Mouse (Mus musculus) embryonic facial prominence, embryonic 15.5 days (tissue): ENCODE results near the gene Prepl. TPM values are rescaled to one million over a fixed set of nuclear protein-coding genes. Genes with fewer than 3 reads are reported as not detected.

ENCODE experiments used
- ATAC-seq: fragments of 200-750 bp; cut with Nextera tagmentation; 2 replicates; pipeline ENCODE4 v1.8.0; 2017; ENCODE audit warnings: low read depth, moderate TSS enrichment; ENCODE audit not compliant: insufficient number of reproducible peaks, low FRiP score, low TSS enrichment
- H3K27ac ChIP-seq: fragments of 300-500 bp; sonication (generic); replicated peaks from 2 replicates; pipeline ENCODE4 v1.5.1; 2015; ENCODE audit warnings: mild to moderate bottlenecking, inconsistent platforms
- H3K27me3 ChIP-seq: fragments of 300-500 bp; sonication (generic); 2 replicates; pipeline ENCODE4 v1.6.1; 2015; ENCODE audit warnings: inconsistent platforms
- H3K36me3 ChIP-seq: fragments of 300-500 bp; sonication (generic); 2 replicates; pipeline ENCODE4 v1.6.1; 2015; ENCODE audit warnings: mild to moderate bottlenecking, inconsistent platforms
- H3K4me1 ChIP-seq: fragments of 300-500 bp; sonication (generic); 2 replicates; pipeline ENCODE4 v1.6.1; 2015; ENCODE audit warnings: inconsistent platforms
- H3K4me2 ChIP-seq: fragments of 300-500 bp; sonication (generic); replicated peaks from 2 replicates; pipeline ENCODE4 v1.6.1; 2015; ENCODE audit warnings: mild to moderate bottlenecking, inconsistent platforms
- H3K4me3 ChIP-seq: fragments of 300-500 bp; sonication (generic); replicated peaks from 2 replicates; pipeline ENCODE4 v1.5.1; 2015; ENCODE audit warnings: mild to moderate bottlenecking, inconsistent platforms
- H3K9ac ChIP-seq: fragments of 300-500 bp; sonication (generic); 2 replicates; pipeline ENCODE4 v1.6.1; 2015; ENCODE audit warnings: inconsistent platforms
- H3K9me3 ChIP-seq: fragments of 300-500 bp; sonication (generic); replicated peaks from 2 replicates; pipeline ENCODE4 v1.6.1; 2016; ENCODE audit warnings: inconsistent platforms
- WGBS: fragments of 180-500 bp; shearing (Covaris S2); methylation state at CpG from one replicate; pipeline ENCODE4 v1.1.7; 2015; 5-methylcytosine and 5-hydroxymethylcytosine counted together
- polyA plus RNA-seq: library from polyadenylated mRNA; unstranded; fragments of >200 nt; fragmentation: Nextera tagmentation; extraction: Ambion mirVana; gene quantifications from 2 replicates; pipeline ENCODE4 v1.2.1, GENCODE M21; 2015

Gene Prepl
- polyA plus RNA-seq, 1 experiment from 2014 or later: 35.4 TPM

DNA sequence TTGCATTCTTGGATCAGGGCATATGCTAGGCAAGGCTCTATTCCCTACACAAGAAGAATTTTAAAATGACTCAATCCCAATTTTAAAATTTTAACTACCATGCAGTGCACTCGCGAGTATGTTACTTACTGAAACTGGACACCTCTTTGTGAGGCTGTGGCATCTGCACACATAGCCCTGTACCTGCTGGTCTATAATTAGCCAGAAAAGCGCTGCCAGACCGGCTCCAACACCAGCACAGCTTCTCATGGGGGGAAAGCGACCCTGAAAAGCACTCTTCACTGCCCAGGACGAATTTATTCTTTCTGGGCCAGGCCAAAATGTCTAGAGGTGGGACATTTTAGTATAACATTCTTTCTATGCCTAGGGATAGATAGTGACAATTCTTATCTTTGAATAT lies 19.4 kb downstream of the Prepl start:
- Histone ChIP-seq H3K36me3 (peaks cover 64% of the 10 kb centered on the region), H3K9ac (no peak overlapping the region), H3K27ac (no peak overlapping the region), H3K4me2 (no peak overlapping the region), H3K4me1 (no peaks in the 10 kb centered on the region), H3K27me3 (no peaks in the 10 kb centered on the region), H3K4me3 (no peak overlapping the region), H3K9me3 (no peaks in the 10 kb centered on the region)
- 61% methylated on average over 6 of the region's 6 CpGs for WGBS
- no peak for ATAC-seq

DNA sequence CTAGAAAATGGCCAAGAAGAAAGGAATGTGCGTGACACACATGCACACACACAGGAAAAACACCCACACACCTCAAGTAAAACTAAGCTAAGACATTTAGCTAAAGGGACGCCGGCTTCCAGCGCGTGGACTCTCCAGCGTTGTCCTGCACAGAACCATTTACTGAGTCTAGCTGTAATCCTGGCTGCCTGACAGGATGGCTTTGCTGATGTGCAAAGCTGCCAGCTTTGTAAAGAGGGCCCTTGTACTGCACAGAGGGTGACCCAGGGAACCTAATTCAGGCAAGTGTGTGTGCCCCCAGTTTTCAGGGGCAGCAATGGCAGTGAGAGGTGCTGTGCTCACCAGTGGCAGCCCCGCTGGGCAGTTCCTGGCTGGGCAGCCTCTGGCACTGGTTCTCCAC lies 22.7 kb downstream of the Prepl start:
- Histone ChIP-seq H3K36me3 (peaks cover 79% of the 10 kb centered on the region), H3K9ac (no peak overlapping the region)
- ATAC-seq: no peak

DNA sequence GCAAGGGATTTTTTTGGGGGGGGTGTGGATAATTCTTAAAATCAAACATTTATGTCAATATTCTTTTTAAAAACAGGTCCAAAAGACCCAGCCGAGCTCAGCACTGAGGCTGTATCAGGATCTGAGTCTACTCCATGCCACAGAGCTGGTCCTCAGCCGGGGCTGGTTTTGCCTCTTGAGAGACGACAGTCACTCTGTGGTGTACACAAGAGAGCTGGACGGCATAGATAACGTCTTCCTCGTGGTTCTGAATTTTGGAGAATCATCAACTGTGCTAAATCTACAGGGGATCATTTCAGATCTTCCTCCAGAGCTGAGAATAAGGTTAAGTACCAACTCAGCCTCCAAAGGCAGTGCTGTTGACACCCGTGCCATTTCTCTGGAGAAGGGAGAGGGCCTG lies 26.5 kb downstream of the Prepl start:
- no peak overlapping the region for H3K4me3 ChIP-seq
- WGBS: 84% methylated on average over 7 of the region's 7 CpGs
- no peak overlapping the region for H3K27ac ChIP-seq
- H3K9ac ChIP-seq: no peak overlapping the region
- ATAC-seq: no peak
- H3K27me3 ChIP-seq: no peaks in the 10 kb centered on the region
- no peak overlapping the region for H3K4me2 ChIP-seq
- peaks cover 52% of the 10 kb centered on the region for H3K36me3 ChIP-seq
- no peaks in the 10 kb centered on the region for H3K9me3 ChIP-seq
- no peaks in the 10 kb centered on the region for H3K4me1 ChIP-seq

More for the DNA sequence above, 22.7 kb downstream of the Prepl start:
- Histone ChIP-seq H3K9me3 (no peaks in the 10 kb centered on the region), H3K4me1 (no peaks in the 10 kb centered on the region), H3K27me3 (no peaks in the 10 kb centered on the region), H3K27ac (no peak overlapping the region), H3K4me2 (no peak overlapping the region), H3K4me3 (no peak overlapping the region)
- 93% methylated on average over 7 of the region's 7 CpGs for WGBS

DNA sequence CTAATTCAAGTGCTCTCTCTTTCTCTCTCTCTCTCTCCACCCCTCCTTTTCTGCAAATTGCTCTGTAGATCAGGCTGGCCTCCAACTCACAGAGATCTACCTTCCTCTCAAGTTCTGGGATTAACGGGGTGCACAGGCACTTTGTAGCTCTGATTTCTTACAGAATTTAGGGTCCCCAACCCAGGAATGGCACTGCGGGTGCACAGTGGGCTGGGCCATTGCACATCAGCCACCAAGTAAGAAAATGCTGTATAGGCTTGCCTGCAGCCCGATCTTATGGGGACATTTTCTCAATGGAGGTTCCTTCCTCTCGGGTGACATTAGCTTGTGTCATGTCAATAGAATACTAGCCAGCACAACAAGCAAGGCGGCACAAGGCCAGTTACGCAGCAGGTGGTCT lies 30.9 kb downstream of the Prepl start:
- H3K4me2 ChIP-seq: no peak overlapping the region
- 89% methylated on average over 6 of the region's 6 CpGs for WGBS
- no peak overlapping the region for H3K9ac ChIP-seq
- peaks cover 16% of the 10 kb centered on the region for H3K36me3 ChIP-seq
- no peaks in the 10 kb centered on the region for H3K4me1 ChIP-seq
- ATAC-seq: no peak
- H3K9me3 ChIP-seq: no peaks in the 10 kb centered on the region
- H3K27me3 ChIP-seq: no peaks in the 10 kb centered on the region
- no peak overlapping the region for H3K27ac ChIP-seq
- no peak overlapping the region for H3K4me3 ChIP-seq

DNA sequence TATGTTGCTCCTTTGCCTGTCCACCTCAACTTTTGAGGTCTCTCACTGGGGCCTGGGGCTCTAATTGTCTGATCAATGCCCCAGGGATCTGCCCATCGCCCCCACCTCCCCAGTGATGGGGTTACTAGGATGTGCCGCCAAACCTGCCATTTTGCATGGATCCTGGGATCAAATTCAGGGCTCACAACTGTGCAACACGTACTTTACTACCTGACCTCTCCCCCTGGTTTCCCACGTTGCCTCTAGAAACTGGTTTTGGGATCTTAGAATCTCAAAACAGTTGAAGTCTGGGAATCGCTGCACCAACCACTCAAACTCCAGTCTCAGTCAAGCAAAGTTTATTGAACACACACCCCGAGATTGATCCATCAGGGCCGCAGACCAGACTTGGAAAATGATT lies 31.8 kb downstream of the Prepl start:
- no peak for ATAC-seq
- Histone ChIP-seq H3K9ac (no peak overlapping the region), H3K27ac (no peak overlapping the region), H3K9me3 (no peaks in the 10 kb centered on the region), H3K4me1 (no peaks in the 10 kb centered on the region), H3K36me3 (peaks cover 9% of the 10 kb centered on the region), H3K4me2 (no peak overlapping the region), H3K4me3 (no peak overlapping the region), H3K27me3 (no peaks in the 10 kb centered on the region)
- 83% methylated on average over 7 of the region's 7 CpGs for WGBS

DNA sequence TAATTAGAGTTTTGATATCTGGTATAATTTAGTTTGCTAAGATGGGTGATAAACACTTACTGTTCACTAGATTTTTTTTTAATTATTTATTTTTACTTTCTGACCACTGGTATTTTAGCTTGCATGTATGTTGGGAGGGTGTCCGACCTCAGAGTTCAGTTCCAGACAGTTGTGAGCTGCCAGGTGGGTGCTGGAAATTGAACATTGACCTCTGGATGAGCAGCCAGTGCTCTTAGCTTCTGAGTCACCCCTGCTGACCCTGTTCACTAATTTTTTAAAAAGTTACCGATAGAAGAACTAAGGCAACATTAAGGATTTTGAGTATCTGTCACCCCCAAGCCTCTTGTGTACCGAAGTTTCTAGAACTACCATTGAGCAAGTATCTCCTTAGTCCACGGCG lies 41.7 kb downstream of the Prepl start:
- no peak overlapping the region for H3K27ac ChIP-seq
- no peaks in the 10 kb centered on the region for H3K27me3 ChIP-seq
- no peaks in the 10 kb centered on the region for H3K4me1 ChIP-seq
- H3K36me3 ChIP-seq: no peaks in the 10 kb centered on the region
- no peak overlapping the region for H3K9ac ChIP-seq
- ATAC-seq: no peak
- no peak overlapping the region for H3K4me2 ChIP-seq
- WGBS: 85% methylated on average over 5 of the region's 5 CpGs
- H3K4me3 ChIP-seq: no peak overlapping the region
- H3K9me3 ChIP-seq: no peaks in the 10 kb centered on the region

DNA sequence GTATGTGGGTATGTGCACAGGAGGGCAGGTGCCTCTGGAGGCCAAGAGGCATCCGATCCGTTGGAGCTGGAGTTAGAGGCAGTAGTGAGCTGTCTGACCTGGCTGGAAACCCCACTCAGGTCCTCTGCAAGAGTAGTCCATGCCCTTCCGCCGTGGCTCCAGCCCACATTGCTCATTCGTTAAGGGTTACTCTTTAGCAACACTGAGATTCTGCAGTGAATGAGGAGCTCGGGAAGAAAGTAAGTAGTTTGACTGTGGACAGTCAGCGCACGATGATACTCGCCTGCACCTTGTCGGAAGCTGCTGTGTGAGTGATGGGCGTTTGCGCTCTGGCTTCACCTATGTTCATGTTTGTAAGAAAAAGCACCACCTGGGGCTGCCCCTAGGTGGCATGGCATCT lies 44.9 kb downstream of the Prepl start:
- H3K9me3 ChIP-seq: no peaks in the 10 kb centered on the region
- H3K4me3 ChIP-seq: no peak overlapping the region
- no peaks in the 10 kb centered on the region for H3K4me1 ChIP-seq
- no peaks in the 10 kb centered on the region for H3K27me3 ChIP-seq
- ATAC-seq: no peak
- no peak overlapping the region for H3K4me2 ChIP-seq
- no peak overlapping the region for H3K27ac ChIP-seq
- no peak overlapping the region for H3K9ac ChIP-seq
- no peaks in the 10 kb centered on the region for H3K36me3 ChIP-seq
- 82% methylated on average over 12 of the region's 12 CpGs for WGBS

DNA sequence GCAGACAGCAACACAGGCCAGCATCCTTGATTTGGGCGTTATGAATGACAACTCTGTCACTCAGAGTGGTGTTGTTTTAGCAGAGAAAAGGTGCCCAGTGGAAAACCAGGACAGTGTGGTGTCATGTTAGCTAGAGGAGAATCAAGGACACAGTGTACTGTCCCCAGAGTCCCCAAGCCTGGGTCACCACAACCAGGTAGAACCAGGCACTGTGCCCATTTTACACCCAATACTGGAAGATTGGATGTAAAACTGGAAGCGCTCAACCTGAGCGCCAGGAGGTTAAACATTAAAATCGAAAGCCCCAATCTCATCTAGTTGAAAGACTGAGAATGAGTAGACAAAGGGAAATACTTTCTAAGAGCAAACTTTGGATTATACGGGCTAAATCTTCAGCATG lies 45.6 kb downstream of the Prepl start:
- Histone ChIP-seq H3K9me3 (no peaks in the 10 kb centered on the region), H3K4me1 (no peaks in the 10 kb centered on the region), H3K27me3 (no peaks in the 10 kb centered on the region), H3K36me3 (no peaks in the 10 kb centered on the region), H3K4me3 (no peak overlapping the region), H3K9ac (no peak overlapping the region), H3K27ac (no peak overlapping the region), H3K4me2 (no peak overlapping the region)
- no peak for ATAC-seq
- WGBS: 93% methylated on average over 5 of the region's 5 CpGs

DNA sequence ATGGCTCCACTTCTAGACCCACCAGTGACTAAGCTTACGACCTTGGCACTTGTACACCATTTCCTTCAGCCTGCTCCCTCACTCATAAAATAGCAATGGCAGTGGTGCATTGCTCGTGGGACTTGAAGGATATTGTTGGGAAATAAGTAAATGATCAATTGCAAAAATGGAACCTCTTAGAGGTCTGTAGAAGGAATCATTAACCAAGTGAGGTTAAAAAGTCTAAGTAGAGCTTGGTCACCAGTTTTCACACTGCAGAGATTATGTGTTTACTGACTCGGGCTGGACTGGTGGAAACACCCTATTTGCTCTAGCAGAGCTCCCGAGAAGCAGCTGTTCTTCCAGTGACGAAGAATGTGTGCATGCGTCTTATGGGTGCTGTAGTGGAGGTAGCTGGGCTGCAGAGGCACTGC lies 46.6 kb downstream of the Prepl start:
- Histone ChIP-seq H3K4me1 (no peaks in the 10 kb centered on the region), H3K36me3 (no peaks in the 10 kb centered on the region), H3K9me3 (no peaks in the 10 kb centered on the region), H3K27me3 (no peaks in the 10 kb centered on the region), H3K27ac (no peak overlapping the region), H3K4me3 (no peak overlapping the region), H3K4me2 (no peak overlapping the region), H3K9ac (no peak overlapping the region)
- ATAC-seq: no peak
- 79% methylated on average over 6 of the region's 6 CpGs for WGBS

DNA sequence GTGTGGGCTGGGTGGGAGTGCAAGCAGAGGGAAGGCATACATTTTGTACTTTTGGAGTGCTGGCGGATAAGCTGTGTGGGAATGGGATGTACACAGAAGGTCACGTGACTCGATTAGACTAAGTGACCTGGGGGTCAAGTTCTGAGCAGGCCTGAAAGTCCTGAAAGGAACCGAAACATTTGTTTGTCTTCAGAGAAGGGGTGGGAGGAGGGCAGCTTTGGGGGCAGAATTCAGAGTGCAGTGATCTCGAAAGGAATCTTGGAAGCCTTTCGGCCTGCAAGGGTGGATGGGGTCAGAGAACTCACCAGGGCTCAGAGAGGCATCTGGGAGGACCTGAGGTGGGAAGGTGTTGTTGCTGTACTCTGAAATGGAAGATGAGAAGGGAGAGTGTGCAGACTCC lies 47.6 kb downstream of the Prepl start:
- H3K9ac ChIP-seq: no peak overlapping the region
- no peak overlapping the region for H3K27ac ChIP-seq
- H3K36me3 ChIP-seq: no peaks in the 10 kb centered on the region
- no peaks in the 10 kb centered on the region for H3K27me3 ChIP-seq
- H3K4me3 ChIP-seq: no peak overlapping the region
- H3K9me3 ChIP-seq: no peaks in the 10 kb centered on the region
- no peak overlapping the region for H3K4me2 ChIP-seq
- 74% methylated on average over 6 of the region's 6 CpGs for WGBS
- ATAC-seq: no peak
- H3K4me1 ChIP-seq: no peaks in the 10 kb centered on the region

DNA sequence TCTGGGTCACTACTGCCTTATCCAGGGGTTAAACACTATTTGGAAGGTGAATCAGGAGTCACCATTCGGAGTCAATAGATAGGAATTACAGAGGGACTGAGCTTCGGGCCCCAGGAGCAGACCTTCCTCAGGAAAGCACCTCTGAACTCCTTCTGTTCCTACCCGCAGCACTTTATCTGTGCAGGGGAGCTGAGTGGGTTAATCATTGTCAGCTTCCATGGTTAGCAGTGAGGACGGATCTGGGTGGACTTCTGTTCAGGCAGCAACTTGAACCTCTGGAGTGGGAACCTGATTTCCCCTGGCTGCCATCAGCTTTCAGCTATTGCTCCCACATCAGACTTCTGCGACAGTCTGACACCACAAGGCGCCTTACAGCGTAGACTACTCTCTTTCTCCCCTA lies 49.1 kb downstream of the Prepl start:
- H3K9me3 ChIP-seq: no peaks in the 10 kb centered on the region
- H3K4me2 ChIP-seq: no peak overlapping the region
- H3K36me3 ChIP-seq: no peaks in the 10 kb centered on the region
- H3K27ac ChIP-seq: no peak overlapping the region
- no peaks in the 10 kb centered on the region for H3K4me1 ChIP-seq
- no peak overlapping the region for H3K4me3 ChIP-seq
- no peak for ATAC-seq
- no peaks in the 10 kb centered on the region for H3K27me3 ChIP-seq
- no peak overlapping the region for H3K9ac ChIP-seq
- WGBS: 76% methylated on average over 7 of the region's 7 CpGs

DNA sequence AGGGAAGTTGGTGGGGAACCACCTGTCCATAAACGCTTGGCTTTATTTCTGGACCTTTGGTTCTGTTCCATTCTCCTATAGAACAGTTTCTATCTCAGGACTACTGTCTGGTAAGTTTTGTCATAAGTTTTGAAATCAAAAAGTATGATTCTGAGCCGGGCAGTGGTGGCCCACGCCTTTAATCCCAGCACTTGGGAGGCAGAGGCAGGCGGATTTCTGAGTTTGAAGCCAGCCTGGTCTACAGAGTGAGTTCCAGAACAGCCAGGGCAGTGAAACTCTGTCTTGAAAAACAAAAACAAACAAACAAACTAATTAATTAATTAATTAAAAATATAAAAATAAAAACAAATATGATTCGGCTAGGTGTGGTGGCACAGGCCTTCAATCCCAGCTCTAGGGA lies 51.3 kb downstream of the Prepl start:
- no peaks in the 10 kb centered on the region for H3K4me1 ChIP-seq
- no peaks in the 10 kb centered on the region for H3K36me3 ChIP-seq
- 89% methylated on average over 5 of the region's 5 CpGs for WGBS
- H3K27me3 ChIP-seq: no peaks in the 10 kb centered on the region
- no peak overlapping the region for H3K9ac ChIP-seq
- no peak overlapping the region for H3K4me2 ChIP-seq
- no peak overlapping the region for H3K4me3 ChIP-seq
- no peak overlapping the region for H3K27ac ChIP-seq
- H3K9me3 ChIP-seq: no peaks in the 10 kb centered on the region
- ATAC-seq: no peak
